Mouse (Mus musculus) heart, postnatal 10 days (tissue): Measurements from ENCODE around the gene Hoxb9. TPM values are rescaled to one million over a fixed set of nuclear protein-coding genes. Genes with fewer than 3 reads are reported as not detected.

ENCODE experiments used
- DNase-seq, 2 experiments: peaks; one replicate each; pipeline ENCODE4 v3.0.0; 2021
- intact Hi-C: fragments of 180-260 bp; cut with DNase I; formaldehyde crosslinking; loops from one replicate; pipeline ENCODE4 v1.15.1; 2025
- microRNA-seq, 2 experiments: library from miRNA; unstranded; fragments of <30 nt; microRNA quantifications; one replicate each; pipeline ENCODE4 v1.2.0; 2022
- total RNA-seq, 2 experiments: library from RNA; stranded (reverse); gene quantifications; 2 replicates each; pipeline ENCODE4 v1.2.3; 2021

Gene Hoxb9
- total RNA-seq, 2 experiments from 2014 or later = not detected

GRCm38 (mm10) chr11:96325747-96326212 is 54.5 kb downstream of the Hoxb9 start:
- no peak for DNase-seq
- intact Hi-C loops = no loop called here

Small RNA genes lying within 50 kb of the gene (microRNA-seq; reads per million reads assigned to microRNA genes)
- gene Mir10a = 1,905 to 2,262 reads per million in 2 experiments
- gene Mir196a-1 = 0 reads per million in 2 experiments

Other genes with a start within 250 kb of the Hoxb9 start
- gene Gip, start 246.9 kb upstream of the Hoxb9 start, total RNA-seq = not detected
- gene Snf8, start 236.6 kb upstream of the Hoxb9 start, total RNA-seq = 10 to 100 TPM; 54.3 to 56.9 TPM
- 10 to 100 TPM; 41.6 to 46.4 TPM for gene Ube2z, start 206.1 kb upstream of the Hoxb9 start, total RNA-seq
- 1,000 to 10,000 TPM; 2,962 to 2,967 TPM for gene Atp5g1, start 195.8 kb upstream of the Hoxb9 start, total RNA-seq
- gene Calcoco2, start 159.5 kb upstream of the Hoxb9 start, total RNA-seq = not detected
- not detected for gene Ttll6, start 137.7 kb upstream of the Hoxb9 start, total RNA-seq
- not detected for gene Hoxb13, start 77.1 kb upstream of the Hoxb9 start, total RNA-seq
- gene Hoxb8, start 10.4 kb downstream of the Hoxb9 start, total RNA-seq = not detected
- gene Hoxb7, start 15.2 kb downstream of the Hoxb9 start, total RNA-seq = not detected
- not detected for gene Hoxb6, start 21.0 kb downstream of the Hoxb9 start, total RNA-seq
- under 1 TPM; 0.45 to 0.62 TPM for gene Hoxb5, start 31.9 kb downstream of the Hoxb9 start, total RNA-seq
- gene Hoxb4, start 46.8 kb downstream of the Hoxb9 start, total RNA-seq = 1 to 10 TPM; 1.1 TPM
- gene Hoxb3, start 51.9 kb downstream of the Hoxb9 start, total RNA-seq = 1 to 10 TPM; 1.1 TPM
- gene Hoxb2, start 79.1 kb downstream of the Hoxb9 start, total RNA-seq = 1 to 10 TPM; 1.6 to 1.7 TPM
- gene Hoxb1, start 94.3 kb downstream of the Hoxb9 start, total RNA-seq = not detected
- gene Skap1, start 193.1 kb downstream of the Hoxb9 start, total RNA-seq = under 1 TPM; 0.47 to 0.91 TPM